Mouse (Mus musculus) urinary bladder, adult 2 months (tissue): ENCODE results near the gene Tdrd3. TPM values are rescaled to one million over a fixed set of nuclear protein-coding genes. Genes with fewer than 3 reads are reported as not detected.

Experiments used
- DNase-seq: peaks from one replicate; pipeline ENCODE4 v3.0.0; 2022; ENCODE audit warnings: low spot score
- polyA plus RNA-seq: library from polyadenylated mRNA; depleted of rRNA; stranded (reverse); fragments of >200 nt; gene quantifications from 2 replicates; pipeline ENCODE4 v1.2.3, GENCODE M21; 2012

Gene Tdrd3
- polyA plus RNA-seq, 1 experiment = 26.5 TPM

DNA sequence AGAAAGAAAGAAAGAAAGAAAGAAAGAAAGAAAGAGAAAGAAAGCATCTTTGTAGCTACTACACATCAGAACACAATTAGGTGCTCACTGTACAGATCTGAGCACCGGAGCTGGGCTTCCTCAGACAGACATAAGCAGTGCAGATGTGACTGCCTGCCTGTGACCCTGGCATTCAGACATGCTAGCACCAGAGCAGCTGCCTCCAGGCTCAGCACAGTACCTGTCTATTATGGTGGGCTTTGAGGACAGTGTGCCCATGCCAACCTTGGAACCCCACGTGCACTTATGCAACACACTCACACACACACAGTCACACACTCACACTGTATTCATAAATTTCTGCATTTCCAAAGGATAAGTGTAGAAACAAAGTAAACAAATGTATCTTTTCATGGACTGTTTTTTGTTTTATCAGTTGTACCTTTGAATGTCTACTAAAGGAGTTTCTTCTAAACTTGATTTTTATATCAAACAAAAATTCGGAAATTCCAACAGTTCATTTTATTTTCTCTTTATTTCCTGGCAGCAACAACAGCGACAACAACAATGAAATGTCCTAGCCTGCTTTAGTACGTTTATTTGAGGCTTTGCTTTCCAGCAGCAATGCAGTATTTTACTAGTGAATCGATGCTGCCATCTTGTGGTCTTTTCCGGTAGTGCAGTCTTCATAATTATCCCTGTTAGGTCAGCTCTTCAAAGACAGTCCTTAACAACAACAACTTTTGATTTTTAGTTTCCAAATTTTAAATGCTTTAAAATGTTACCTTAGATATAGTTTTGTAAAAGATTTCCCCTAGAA, 35.4 kb downstream of the Tdrd3 start:
- no peak for DNase-seq

DNA sequence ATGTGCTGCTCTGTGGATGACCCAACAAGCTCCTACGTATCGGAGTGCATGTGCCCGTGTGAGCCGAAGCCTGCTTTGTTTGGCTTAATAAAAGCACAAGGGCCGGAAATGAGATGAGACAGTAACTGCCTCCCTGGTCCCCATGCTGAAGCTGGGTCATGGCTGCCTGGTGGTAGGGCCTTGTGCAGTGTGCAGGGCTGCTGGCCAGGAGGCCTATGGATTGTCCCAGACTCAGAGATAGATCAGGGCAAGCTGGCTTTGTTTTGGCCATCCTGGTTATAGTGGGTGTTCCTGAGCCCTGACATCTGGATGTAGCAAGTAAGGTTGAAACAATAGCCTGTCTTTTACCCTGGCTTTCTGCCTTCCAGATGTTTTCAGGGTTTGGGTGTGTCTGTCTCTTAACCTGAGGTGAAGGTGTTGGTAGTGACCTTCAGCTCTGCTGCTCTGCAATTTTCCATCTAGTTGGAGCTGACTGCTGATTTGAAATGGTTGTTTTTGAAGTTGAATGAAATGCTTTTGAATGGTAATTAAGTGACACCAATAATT, 39.3 kb downstream of the Tdrd3 start:
- DNase-seq = no peak

DNA sequence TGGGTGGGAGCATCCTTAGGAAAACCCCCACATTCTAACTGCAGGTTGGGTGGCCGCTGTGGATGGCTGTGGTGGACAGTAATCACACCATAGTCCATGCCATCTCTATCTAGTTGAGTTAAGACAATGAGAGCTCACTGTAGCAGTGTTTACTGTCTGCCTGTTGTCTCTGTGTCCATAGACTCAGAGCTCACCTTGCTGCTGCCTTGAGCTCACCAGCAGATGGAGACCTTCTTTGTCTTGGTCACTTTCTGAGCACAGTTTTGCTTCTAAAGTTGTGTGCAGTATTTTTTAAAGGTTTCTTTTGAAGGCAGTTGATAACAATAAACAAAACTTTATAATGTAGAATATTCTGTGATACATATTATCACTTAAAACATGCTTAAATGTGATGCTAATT, 43.3 kb downstream of the Tdrd3 start:
- no peak for DNase-seq

DNA sequence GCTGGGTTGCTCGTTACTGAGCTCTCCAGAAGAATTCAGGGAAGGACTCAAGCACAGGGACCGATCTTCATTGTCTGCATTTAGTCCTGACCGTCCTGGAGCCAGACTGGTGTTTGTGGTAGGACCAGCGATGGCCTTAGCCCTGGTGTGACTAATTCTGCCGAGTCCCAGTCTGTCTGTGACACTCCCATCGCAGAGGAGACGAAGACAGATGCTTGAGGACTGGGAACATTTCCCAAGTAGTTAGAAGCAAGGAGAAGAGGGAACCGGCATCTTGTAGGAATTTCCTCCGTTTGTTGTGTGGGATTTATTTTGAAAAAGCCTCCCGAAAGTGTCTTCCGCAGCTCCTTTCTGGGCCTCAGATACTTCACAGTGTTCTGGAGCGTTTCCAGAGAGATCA, 45.1 kb downstream of the Tdrd3 start:
- no peak for DNase-seq

DNA sequence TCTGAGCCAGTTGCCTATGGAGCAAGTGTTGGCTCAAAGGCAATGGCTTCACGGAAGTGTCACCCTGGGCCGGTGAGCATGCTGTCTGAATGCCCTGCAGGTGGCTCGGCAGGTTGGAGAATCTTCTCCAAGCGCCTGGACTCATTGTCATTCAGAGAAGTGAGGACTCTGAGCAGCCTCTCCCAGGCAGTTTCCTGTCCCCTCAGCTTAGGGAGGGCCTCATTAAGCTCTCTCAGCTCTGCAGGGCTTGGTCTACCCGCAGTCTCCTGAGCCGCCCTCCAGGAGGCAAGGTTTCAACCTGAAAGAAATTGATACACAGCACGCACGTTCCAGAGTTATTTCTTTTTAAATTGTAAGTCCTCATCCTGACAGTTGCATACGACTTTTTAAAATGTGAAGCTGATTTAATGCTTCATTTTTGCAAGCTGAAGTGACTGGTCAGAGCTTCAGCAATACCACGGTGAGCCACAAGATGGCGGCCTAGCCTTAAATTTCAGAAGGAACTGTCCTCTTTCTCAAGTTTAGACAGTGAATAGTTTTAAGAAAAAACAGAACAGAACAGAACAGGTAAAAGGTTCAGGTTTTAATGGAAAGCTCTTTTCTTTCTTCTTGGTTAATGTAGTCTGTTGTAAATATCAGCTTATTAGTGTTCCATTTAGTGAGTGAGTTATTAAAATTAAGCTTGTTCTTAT, 47.7 kb downstream of the Tdrd3 start:
- peak; percentile 33 for DNase-seq

DNA sequence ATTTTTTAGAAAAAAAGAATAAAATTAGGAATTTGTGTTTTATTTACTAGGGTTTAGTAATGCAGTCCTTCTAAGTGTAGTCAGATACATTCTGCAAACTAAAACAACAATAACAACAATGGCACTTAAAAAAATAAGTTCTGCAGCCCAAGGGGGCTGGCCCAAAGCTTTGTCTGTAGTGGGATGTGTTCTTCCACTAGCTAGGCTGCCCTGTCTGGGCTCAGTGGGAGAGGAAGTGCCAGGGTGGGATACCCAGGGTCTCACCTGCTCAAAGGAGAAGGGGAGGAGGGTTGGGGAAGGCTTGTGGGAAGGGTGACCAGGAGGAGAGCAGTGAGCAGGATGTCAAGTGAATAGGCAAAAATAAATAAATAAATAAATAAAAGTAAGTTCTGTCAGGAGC, 48.2 kb downstream of the Tdrd3 start:
- no peak for DNase-seq

DNA sequence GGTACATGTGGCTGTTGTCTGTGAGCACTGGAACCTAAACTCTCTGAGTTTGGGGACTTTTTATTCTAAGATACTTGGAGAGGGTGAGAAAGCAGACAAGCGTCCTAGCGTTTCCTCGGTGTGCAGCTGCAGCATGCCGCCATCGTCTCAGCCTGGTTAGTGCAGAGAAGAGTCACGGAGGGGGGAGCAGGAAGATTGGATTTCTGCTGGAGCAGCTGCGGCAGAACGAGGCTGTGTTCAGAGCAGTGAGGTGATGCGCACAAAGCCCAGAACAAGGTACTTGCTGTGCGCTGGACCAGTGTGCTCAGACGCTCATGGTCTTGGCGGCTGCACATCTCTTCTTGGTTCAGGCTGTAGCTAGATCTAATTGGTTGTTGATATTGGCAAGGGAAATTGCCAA, 51.1 kb downstream of the Tdrd3 start:
- no peak for DNase-seq

DNA sequence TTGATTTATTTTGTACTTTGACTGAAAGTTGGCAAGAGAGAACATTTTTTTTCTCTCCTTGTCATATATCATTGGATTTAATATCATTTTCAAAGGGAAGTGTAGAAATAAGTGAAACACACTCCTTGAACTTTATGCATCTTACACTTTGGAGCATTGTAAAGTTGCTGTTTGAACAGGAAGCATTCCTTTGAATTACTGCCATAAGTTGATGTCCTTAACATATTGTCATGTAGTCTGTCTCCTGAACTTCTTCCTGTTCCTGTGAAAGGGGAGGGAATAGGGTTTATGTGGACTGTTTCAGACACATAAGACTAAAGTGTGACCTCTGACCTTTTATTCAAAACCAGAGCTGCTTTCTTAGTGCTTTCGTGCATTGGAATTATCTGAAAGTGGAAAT, 55.1 kb downstream of the Tdrd3 start:
- no peak for DNase-seq

DNA sequence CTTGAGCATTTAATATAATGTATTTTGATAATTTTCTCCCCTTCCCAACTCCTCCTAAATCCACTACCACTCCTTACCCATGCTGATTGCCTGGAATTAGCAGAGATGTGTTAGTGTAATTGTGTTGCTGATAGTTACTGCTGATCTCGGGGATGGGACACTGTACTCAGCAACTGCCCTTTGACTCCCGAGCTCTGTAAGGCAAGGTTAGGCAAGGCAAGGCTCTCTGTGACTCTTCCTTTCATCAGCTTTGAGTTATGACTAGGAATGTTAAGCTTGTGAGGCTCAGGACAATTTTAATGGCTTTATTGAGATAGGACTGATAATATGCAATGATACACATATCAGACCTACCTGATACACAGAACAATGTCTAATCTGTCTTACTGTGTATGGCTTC, 56.3 kb downstream of the Tdrd3 start:
- DNase-seq = no peak

DNA sequence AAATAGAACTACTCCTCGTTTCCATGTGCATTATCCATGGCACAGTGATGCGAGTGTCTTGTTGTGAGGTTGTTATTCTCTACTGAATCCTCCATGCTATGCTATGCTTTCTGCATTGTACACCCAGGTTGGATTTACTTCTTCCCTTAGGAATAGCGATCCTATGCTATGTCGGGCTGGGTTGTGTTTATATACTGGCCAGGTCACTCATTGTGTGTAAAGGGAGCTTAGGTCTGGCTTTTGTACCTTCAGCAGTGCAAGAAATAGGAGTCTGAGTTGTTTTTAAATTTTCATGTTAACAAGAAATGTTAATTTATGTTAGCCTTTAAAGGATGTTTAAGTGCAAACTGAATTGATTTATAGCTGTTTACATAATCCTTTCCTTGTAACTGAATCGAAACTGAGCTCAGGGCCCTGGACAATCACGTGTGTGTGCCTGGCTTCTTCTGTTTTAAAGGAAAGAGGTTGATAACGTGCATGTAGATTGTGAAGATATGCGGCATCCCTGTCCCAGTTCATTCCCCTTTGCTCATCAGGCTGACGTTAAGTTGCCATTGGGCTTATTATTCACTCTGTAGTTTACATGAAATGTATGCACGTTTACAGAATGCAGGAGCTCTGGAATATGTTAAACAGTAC, 59.4 kb downstream of the Tdrd3 start:
- DNase-seq = no peak

DNA sequence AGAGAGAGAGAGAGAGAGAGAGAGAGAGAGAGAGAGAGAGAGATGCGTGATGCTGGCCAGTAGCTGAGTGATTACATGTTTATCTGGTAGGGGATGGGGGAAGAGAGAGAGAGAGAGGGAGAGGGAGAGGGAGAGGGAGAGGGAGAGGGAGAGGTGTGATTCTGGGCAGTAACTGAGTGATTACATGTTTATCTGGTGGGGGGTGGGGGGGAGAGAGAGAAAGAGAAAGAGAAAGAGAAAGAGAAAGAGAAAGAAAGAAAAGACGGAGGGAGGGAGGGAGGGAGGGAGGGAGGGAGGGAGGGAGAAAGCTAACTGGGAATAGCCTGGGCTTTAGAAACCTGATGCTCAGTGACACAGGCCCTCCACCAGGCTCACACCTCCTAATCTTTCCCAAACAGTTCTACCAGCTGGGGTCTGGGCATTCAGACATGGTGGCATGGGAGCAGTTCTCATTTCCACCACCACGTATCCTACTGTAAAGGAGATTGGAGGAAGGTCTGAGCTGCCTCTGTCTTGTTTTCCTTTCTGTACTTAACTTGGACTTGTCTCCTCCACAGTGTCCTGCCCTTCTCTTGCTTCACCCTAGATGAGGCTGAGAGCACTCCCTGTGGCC, 62.0 kb downstream of the Tdrd3 start:
- no peak for DNase-seq

DNA sequence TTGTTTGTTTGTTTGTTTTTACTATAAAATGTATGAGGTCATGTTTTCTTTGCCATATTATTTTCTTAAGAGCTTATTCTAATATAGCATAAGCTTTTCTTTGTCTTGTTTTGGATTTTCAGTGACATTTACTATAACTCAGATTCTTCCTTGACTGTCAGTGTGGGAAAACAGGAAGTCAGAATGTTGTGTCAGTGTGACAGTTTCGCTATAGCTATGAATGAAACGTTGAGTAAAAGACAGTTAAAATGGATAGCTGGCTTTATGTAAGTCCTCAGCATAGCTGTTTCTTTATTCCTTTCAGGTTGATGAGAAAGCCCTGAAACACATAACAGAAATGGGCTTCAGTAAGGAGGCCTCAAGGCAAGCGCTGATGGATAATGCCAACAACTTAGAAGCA, 69.4 kb downstream of the Tdrd3 start:
- no peak for DNase-seq

DNA sequence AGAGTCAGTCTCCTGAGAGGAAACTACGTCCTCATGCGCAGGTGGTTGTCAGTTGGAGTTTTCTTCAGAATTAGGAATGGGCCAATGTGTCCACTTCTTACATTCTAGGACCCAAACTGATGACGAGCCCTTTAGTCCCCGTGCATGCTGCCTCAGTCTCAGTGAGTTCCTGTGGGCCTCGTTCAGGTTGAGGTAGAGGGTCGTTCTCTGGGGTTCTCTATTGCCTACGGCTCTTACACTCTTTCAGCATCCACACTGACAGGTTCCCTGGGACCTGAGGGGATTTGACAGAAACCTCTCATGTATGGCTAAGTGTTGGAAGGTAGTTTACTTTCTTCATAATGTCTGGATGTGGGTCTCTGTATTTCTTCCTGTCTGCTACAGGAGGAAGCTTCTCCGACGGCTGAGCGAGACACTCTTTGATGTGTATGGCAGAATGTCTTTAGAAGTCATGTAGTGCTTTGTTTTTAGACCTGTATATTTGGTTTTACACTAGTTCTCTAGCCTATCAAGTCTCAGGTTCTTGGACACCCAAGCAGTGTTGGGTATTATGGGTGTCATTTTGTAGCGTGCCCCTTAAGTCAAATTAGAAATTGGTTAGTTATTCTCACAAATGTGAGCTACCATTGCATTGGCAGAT, 81.6 kb downstream of the Tdrd3 start:
- no peak for DNase-seq

DNA sequence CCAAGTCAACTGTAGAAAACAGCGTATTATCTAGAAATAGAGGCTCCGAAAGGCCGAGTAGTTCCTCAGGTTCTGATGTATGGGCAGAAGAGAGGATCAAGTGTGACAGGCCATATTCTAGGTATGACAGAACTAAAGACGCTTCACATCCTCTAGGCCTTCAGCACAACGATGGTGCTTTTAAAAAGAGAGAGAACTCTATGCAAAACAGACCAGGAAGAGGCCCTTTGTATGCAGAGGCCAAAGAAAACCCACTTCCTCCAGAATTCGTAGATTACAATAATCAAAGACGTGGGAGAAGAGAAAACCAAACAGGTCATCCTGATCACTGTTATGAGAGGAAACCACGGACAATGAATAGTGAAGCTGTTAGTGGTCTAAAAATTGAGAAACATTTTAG, 89.5 kb downstream of the Tdrd3 start:
- DNase-seq = no peak

DNA sequence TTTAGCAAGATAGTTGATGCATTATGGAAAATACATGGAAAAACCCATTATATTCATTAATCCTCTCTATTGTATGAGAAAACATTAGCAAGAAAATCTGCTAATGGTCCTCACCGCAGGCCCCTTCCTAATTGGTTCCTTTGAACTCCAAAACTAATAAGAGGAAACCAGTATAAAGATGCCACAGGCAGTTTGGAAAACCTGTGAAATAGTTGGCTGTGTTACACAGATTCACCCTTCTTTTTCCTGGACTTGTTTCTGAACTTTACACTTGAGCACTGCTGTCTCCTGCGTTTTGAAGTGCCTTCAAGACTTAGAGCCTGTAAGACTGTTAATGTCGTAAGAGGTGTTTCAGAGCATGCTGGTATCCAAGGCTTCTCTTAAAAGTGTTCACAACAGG, 98.8 kb downstream of the Tdrd3 start:
- no peak for DNase-seq

DNA sequence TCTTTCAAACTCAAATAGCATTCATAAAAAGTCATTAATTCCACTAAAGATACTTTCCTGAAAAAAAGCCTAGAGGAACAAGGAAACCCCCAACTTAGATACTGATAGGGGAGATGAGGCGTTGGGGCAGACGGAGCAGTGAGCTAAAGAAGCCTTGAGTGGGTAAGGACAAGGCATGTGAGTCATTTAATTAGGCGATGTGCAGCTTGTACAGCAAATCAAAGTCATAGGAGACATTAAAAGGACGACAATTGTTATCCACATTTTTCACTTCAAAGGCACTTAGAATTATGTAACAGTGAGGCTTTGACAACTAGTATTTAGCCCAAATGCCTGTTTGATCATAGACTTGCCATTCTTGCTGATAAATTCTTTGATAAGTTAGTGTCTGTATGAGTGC, 100.9 kb downstream of the Tdrd3 start:
- DNase-seq = no peak

DNA sequence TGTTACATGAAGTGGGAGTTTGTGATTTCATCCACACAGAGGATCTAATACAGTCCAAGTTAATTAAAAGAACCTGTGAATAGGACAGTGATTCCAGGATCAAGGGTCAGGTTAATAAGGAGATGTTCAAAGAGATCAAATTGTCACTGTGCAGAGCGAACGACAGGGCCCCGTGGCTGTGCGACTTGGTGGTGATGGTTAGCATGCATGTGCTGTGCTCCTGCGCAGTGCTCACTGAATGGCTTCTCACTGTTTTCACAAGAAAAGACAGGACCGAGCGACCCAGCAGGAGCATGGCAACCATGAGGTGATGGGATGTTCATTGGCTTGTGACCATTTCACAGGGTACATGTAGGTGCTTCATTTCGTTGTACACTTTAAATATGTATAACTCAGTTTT, 115.4 kb downstream of the Tdrd3 start:
- no peak for DNase-seq

DNA sequence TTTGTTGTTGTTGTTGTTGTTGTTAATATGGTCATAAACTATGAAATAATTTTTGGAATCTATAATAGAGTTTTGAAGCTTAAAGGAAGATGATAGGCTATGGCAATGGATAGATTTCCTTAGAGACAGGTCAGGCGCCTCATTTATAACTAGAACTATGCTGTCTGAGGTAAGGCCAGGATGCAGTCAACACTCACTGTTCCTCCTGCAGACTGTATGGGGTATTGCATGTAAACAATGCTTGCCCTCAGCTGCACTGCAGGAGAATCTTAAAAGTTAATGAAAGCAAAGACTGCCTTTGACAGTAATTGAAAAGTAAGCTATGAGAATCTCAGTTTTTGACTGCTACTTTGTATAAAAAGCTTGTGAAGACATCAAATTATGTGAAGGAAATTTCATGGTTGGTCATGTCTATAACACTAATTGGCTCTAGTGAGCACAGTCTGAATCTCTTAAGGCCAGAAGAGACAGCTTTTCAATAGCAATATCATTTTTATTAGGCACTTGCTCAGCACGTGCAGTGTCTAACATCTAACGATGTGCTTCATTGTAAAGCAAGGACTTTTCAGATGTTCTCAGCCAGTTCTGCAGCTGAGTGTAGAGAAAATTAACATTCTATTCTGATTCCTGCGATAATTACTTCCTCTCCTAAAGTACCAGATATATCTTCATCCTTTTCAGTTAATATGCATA, 120.8 kb downstream of the Tdrd3 start:
- DNase-seq = no peak

DNA sequence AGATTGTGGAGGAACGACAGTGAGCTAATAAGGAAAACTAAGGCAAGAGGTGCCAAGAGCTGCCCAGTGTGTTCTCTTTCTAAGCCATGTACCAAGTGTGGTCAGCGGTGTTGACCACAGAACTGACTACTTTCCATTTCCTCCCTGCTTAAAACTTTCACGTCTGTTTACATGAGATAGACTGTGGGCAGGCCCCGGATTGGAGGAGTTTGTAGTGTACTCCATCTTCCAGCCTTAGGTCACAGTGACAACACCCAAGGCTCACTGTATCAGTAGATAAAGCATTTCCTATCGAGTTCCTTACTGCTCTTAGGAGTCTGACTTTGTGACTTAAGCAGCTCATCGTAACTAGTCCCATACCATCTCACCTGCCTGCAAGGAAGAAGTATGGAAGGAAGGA, 133.5 kb downstream of the Tdrd3 start:
- DNase-seq = no peak

DNA sequence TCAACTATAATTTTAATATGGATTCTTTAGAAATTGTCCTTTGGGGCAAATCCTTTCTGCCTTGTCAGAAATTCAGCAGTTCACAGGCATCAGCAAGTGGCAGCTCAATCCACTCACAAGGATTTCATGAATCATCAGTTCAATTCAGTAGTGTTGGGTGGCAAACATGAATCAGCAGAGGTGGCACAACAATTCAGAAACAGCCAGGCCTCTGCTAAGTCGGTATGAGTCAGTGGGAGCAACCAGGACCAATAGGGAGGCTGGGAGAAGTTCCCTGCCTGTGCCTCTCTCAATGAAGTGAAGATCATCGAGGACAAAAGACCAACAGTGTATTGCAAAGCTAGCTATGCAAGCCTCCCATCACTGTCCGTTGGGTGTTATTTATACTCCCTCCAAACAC, 135.8 kb downstream of the Tdrd3 start:
- no peak for DNase-seq

DNA sequence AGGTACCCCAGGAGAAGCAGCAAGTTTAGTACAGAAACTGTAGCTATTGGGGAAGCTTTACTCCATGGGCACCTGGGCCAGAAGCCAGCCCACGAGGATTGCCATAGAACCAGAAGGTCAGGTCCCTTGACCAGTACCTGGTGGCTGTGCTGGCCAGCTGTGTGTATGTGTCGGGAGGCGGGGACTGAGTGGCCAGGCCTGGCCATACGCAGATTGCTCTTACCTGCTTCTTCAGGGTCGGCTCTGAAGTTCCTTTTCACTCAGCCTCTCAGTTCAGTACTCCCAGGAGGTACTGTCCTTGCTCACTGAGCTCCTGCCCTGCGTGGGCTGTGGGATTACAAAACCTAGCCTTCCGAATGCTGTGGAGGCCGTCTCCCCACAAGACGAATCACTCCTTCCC, 147.4 kb downstream of the Tdrd3 start:
- no peak for DNase-seq
